Mouse (Mus musculus) forebrain, embryonic 11.5 days (tissue): ENCODE results near the gene Csnk2a2. TPM values are rescaled to one million over a fixed set of nuclear protein-coding genes. Genes with fewer than 3 reads are reported as not detected.

Source experiments
- ATAC-seq: fragments of 200-750 bp; cut with Nextera tagmentation; replicated peaks from 2 replicates; pipeline ENCODE4 v1.8.0; 2017; ENCODE audit warnings: moderate TSS enrichment; ENCODE audit not compliant: low FRiP score
- DNase-seq: peaks from one replicate; pipeline ENCODE4 v3.0.0-alpha.2; 2017; ENCODE audit warnings: low spot score
- H3K27ac ChIP-seq: fragments of 300-500 bp; sonication (generic); 2 replicates; pipeline ENCODE4 v1.5.1; 2014; ENCODE audit warnings: low read depth, low read length
- H3K27me3 ChIP-seq: fragments of 300-500 bp; sonication (generic); 2 replicates; pipeline ENCODE4 v1.6.1; 2014; ENCODE audit warnings: mild to moderate bottlenecking, low read length, mixed read lengths; ENCODE audit not compliant: control insufficient read depth, insufficient read depth
- H3K36me3 ChIP-seq: fragments of 300-500 bp; sonication (generic); 2 replicates; pipeline ENCODE4 v1.6.1; 2014; ENCODE audit warnings: mild to moderate bottlenecking, low read length, moderate library complexity, mixed read lengths; ENCODE audit not compliant: control insufficient read depth, insufficient read depth
- H3K4me1 ChIP-seq: fragments of 300-500 bp; sonication (generic); replicated peaks from 2 replicates; pipeline ENCODE4 v1.6.1; 2014; ENCODE audit warnings: low read length, mixed read lengths; ENCODE audit not compliant: control insufficient read depth, insufficient read depth
- H3K4me2 ChIP-seq: fragments of 300-500 bp; sonication (generic); 2 replicates; pipeline ENCODE4 v1.6.1; 2014; ENCODE audit warnings: low read depth, mild to moderate bottlenecking, low read length, moderate library complexity, mixed read lengths; ENCODE audit not compliant: severe bottlenecking
- H3K4me3 ChIP-seq: fragments of 300-500 bp; sonication (generic); 2 replicates; pipeline ENCODE4 v1.5.1; 2014; ENCODE audit warnings: low read depth, low read length
- H3K9ac ChIP-seq: fragments of 300-500 bp; sonication (generic); 2 replicates; pipeline ENCODE4 v1.6.1; 2014; ENCODE audit warnings: low read length
- H3K9me3 ChIP-seq: fragments of 300-500 bp; sonication (generic); 2 replicates; pipeline ENCODE4 v1.6.1; 2016; ENCODE audit warnings: low read length, mixed read lengths; ENCODE audit not compliant: control insufficient read depth
- WGBS: fragments of 180-500 bp; shearing (Covaris S2); extraction: QIAGEN DNeasy Blood & Tissue Kit; methylation state at CpG from one replicate; pipeline ENCODE4 v1.1.7; 2014; 5-methylcytosine and 5-hydroxymethylcytosine counted together
- polyA plus RNA-seq: library from polyadenylated mRNA; unstranded; fragments of >200 nt; fragmentation: Nextera tagmentation; extraction: Ambion mirVana; gene quantifications from 2 replicates; pipeline ENCODE4 v1.2.1, GENCODE M21; 2014

Csnk2a2 gene
- polyA plus RNA-seq = 17.1 and 21.2 TPM in 2 replicates

DNA sequence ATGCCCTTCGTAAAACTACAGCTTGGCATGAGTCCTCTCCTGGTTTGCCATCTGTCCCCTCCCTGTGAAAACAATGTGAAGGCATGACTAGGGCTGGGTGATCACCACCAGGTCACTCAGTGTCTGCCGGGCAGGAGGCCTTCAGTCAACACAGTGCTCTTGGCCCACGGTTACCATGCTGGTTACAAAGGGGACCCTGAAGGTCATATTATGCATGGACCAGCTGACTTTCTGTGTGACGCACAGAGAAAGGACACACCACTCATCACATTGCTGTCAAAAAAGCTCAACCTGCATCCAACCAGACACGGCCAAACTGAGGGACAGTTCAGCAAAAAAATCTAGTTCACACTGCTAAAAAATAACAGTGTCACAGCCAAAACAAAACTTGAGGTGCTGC is at the start of gene Csnk2a2:
TSS of gene Csnk2a2 (minus strand) at position 34 of the 400 bp plus-strand sequence.
- DNase-seq (no peak), ATAC-seq (no peak)
- H3K27ac ChIP-seq = no peak within 1 kb of the TSS
- peak within 1 kb of the TSS; percentile 93 for H3K9ac ChIP-seq
- H3K27me3 ChIP-seq = no peaks in the 10 kb centered on the region
- H3K36me3 ChIP-seq = no peaks in the 10 kb centered on the region
- H3K9me3 ChIP-seq = no peaks in the 10 kb centered on the region
- peak within 1 kb of the TSS; percentile 97 for H3K4me3 ChIP-seq
- 0 out of 2 replicates have a peak, but pooled peaks cover 3% of the 10 kb centered on the region for H3K4me1 ChIP-seq
- peak within 1 kb of the TSS; percentile 55 for H3K4me2 ChIP-seq
- 89% methylated on average over 5 of the region's 5 CpGs for WGBS

DNA sequence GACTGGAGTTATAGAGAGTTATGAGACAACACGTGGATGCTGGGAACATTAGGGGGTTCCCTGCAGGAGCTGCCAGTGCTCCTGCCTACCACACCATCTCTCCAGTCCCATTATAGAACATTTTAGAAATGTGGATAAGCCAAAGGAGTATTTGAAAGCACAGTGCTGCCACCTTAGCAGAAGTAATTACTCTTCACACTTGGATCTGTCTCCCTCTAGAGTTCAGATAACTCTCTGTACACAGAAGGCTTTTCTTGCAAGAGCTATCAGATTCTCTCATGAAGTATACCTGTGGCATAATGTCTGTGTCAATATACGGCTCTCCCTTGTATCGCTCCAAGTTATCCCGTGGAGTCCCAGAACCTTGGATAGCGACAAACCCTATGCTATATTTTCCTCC is 49.6 kb upstream of the Csnk2a2 start:
- ATAC-seq (no peak), DNase-seq (no peak)
- Histone ChIP-seq H3K4me2 (no peak overlapping the region), H3K4me1 (no peaks in the 10 kb centered on the region), H3K9me3 (no peaks in the 10 kb centered on the region), H3K36me3 (no peaks in the 10 kb centered on the region), H3K27ac (no peak overlapping the region), H3K9ac (no peak overlapping the region), H3K27me3 (no peaks in the 10 kb centered on the region), H3K4me3 (no peak overlapping the region)
- 85% methylated on average over 5 of the region's 5 CpGs for WGBS

DNA sequence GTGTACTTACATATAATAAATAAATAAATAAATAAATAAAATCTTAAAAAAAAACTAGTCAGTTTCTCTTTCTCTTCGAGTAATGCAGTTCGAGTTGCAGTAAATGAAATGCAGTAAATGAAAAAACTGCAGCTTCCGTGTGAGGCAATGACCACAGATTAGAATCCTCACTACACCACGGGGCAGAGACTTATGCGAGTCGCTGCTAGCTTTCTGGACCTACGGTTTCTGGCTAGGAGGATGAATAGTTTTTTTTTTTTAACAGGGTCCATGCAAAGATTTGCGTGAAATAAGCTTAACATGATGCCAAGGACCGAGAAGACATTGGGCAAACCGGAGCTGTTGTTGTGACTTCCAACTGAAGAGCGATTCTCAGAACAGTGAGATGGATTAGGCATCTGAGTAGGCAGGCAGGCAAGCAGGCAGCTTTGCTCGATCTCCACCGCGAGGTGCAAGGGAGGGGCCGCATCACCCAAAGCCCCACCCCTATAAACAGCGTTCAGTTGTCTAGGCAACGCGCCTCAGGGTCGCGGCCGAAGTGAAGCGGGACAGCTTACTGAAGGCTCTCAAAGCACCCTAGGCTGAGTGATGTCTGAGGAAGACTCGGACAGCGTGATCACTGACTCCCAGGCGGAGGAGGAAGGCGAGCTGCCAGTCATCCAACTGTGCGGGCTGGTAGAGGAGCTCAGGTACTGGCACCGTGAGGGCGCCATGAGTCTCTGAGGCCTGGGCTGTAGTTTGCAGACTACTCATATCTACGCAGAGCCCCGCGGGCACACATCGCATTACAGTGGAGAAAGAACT is 43.9 kb upstream of the Csnk2a2 start, which contains the start of gene Ccdc113:
TSS of gene Ccdc113 (plus strand) at position 502 of the 804 bp plus-strand sequence.
- no peaks in the 10 kb centered on the region for H3K9me3 ChIP-seq
- H3K9ac ChIP-seq = peak within 1 kb of the TSS; percentile 41; the same call in 1 of the 2 replicates
- peak; percentile 88 for ATAC-seq
- no peak within 1 kb of the TSS for H3K27ac ChIP-seq
- peak; percentile 81 for DNase-seq
- H3K4me3 ChIP-seq = peak within 1 kb of the TSS; percentile 39
- peak within 1 kb of the TSS; percentile 70 for H3K4me2 ChIP-seq
- 6% methylated on average over 33 of the region's 33 CpGs for WGBS
- no peaks in the 10 kb centered on the region for H3K27me3 ChIP-seq
- no peaks in the 10 kb centered on the region for H3K36me3 ChIP-seq
- H3K4me1 ChIP-seq = no peaks in the 10 kb centered on the region

DNA sequence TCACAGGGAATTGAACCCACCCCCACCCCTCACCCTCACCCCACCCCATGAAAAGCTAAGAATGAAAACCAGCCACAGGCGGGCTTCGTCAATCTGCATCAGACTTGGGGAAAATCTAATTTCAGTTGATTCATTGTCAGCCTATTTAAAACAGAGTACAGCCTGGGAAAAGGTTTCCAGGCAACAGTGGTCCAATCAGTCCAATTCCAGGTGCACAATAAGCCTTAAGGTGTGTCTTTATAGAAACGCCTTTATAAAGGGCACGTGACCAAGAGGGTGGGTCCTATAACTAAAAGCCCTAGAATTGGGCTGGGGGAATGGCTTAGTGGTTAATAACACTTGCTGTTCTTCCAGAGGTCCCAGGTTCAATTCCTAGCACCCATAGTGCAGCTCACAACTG is 42.4 kb upstream of the Csnk2a2 start:
- no peaks in the 10 kb centered on the region for H3K27me3 ChIP-seq
- no peak overlapping the region for H3K27ac ChIP-seq
- H3K36me3 ChIP-seq = no peaks in the 10 kb centered on the region
- H3K9ac ChIP-seq = no peak overlapping the region
- no peak overlapping the region for H3K4me3 ChIP-seq
- H3K4me1 ChIP-seq = no peaks in the 10 kb centered on the region
- DNase-seq (no peak), ATAC-seq (no peak)
- H3K4me2 ChIP-seq = no peak overlapping the region
- WGBS = 63% methylated on average over 4 of the region's 4 CpGs
- H3K9me3 ChIP-seq = no peaks in the 10 kb centered on the region

DNA sequence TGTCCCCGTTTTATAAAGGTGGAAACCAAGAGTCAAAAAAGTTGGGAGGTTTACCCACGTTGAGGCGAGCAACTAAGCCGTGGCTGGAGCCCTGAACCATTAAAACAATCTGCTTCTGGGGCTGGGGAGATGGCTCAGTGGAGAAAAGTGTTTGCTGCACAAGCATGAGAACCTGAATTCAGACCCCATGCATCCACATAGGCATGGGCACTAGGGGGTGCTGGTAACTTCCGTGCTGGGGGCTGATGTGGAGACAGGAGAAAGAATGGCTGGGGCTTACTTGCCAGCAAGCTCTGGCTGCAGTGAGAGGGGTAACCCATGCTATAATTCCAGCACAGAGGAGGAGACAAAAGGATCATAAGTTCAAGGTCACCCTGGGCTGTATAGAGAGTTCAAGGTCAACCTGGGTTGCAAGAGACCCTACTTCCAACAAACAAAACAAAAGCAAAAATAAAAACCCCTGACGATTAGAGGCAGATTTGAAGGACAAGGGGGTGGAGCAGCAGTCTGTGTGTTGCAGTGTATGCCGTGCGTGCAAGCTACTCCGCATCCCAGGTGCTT is 39.0 kb upstream of the Csnk2a2 start:
- Histone ChIP-seq H3K27ac (no peak overlapping the region), H3K9me3 (no peaks in the 10 kb centered on the region), H3K36me3 (no peaks in the 10 kb centered on the region), H3K4me1 (no peaks in the 10 kb centered on the region), H3K4me3 (no peak overlapping the region), H3K4me2 (no peak overlapping the region), H3K27me3 (no peaks in the 10 kb centered on the region), H3K9ac (no peak overlapping the region)
- 65% methylated on average over 9 of the region's 9 CpGs for WGBS
- DNase-seq = no peak
- ATAC-seq = no peak

DNA sequence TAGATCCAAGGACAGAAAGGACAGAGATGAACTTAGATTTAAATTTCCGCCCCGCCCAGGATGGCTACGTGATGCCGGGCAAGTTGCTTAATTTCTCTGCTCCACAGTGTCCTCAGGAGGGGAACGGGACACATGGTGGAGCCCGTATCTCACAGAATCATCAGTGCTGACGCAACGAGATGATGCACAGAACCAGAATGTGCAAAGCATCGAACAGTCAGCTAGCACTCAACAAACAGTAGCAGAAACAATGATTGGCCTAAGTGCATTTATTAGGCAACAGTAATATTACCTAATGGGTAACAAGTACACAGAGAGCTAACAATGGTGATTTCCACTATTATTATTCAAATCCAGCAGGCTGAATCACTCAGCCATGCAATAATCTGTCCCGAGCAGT is 38.4 kb upstream of the Csnk2a2 start:
- DNase-seq = no peak
- H3K36me3 ChIP-seq = no peaks in the 10 kb centered on the region
- no peaks in the 10 kb centered on the region for H3K9me3 ChIP-seq
- H3K9ac ChIP-seq = no peak overlapping the region
- no peak overlapping the region for H3K4me2 ChIP-seq
- ATAC-seq = no peak
- no peak overlapping the region for H3K4me3 ChIP-seq
- no peaks in the 10 kb centered on the region for H3K27me3 ChIP-seq
- no peaks in the 10 kb centered on the region for H3K4me1 ChIP-seq
- 83% methylated on average over 10 of the region's 10 CpGs for WGBS
- no peak overlapping the region for H3K27ac ChIP-seq

DNA sequence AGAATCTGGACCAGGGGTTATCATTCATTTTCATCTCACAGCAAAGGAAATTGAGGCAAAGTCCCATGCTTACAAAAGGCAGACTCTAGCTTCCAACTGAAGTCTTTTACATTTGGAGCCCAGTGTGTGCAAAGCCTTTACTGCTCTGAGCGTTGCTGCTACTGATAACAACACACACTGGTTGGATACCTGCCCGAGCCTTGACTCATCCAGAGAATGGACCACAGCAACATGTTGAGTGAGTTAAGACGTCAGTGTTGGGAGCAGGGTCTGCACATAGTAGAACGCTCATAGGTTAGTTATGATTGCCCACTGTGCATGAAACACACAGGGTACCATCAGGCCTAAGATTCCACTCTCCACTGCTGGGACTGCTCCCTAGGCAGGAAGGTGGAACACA is 34.2 kb upstream of the Csnk2a2 start:
- 89% methylated on average over 4 of the region's 4 CpGs for WGBS
- H3K27me3 ChIP-seq = no peaks in the 10 kb centered on the region
- H3K9me3 ChIP-seq = no peaks in the 10 kb centered on the region
- ATAC-seq = no peak
- no peak for DNase-seq
- no peak overlapping the region for H3K4me3 ChIP-seq
- H3K9ac ChIP-seq = no peak overlapping the region
- no peak overlapping the region for H3K4me2 ChIP-seq
- H3K36me3 ChIP-seq = no peaks in the 10 kb centered on the region
- no peak overlapping the region for H3K27ac ChIP-seq
- no peaks in the 10 kb centered on the region for H3K4me1 ChIP-seq

DNA sequence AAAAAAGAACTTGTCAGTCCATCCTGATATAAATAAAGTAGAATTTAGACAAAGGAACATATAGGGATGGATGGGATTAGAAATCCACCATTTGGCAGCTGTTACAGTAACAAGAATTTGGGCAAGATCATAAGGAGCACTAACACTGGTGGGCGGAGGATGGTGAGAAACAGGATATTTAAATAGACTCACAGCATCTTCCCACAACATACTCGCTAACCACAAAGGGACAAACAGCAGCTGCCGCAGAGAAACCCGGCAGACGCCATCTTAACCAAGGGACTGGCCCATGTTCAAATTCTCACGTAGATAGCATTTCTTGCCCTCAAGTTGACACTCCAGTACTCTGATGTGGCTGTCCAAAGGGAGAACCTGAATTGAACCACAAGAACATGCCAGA is 27.1 kb upstream of the Csnk2a2 start:
- H3K27ac ChIP-seq = no peak overlapping the region
- no peak overlapping the region for H3K9ac ChIP-seq
- ATAC-seq = no peak
- no peak overlapping the region for H3K4me2 ChIP-seq
- no peak overlapping the region for H3K4me3 ChIP-seq
- DNase-seq = no peak
- H3K4me1 ChIP-seq = no peaks in the 10 kb centered on the region
- H3K36me3 ChIP-seq = no peaks in the 10 kb centered on the region
- H3K9me3 ChIP-seq = no peaks in the 10 kb centered on the region
- 91% methylated on average over 6 of the region's 6 CpGs for WGBS
- no peaks in the 10 kb centered on the region for H3K27me3 ChIP-seq
